Mouse (Mus musculus) myocyte (in vitro differentiated cells): ENCODE measurements around the gene Atp11a.

Experiments
- E2F4 ChIP-seq: IDR thresholded peaks from one replicate; pipeline ENCODE4 v1.6.1; 2011; ENCODE audit warnings: mild to moderate bottlenecking, control low read depth, moderate library complexity; ENCODE audit not compliant: insufficient read depth
- MYOD1 ChIP-seq, 3 experiments: IDR thresholded peaks; one replicate each; pipeline ENCODE4 v1.6.1; 2011; ENCODE audit warnings: control low read depth in 2 of 3, low read depth in 2 of 3, mild to moderate bottlenecking in 2 of 3, moderate library complexity in 1 of 3; ENCODE audit not compliant: insufficient read length in 2 of 3, control insufficient read depth in 1 of 3
- MYOG ChIP-seq, 3 experiments: IDR thresholded peaks; one replicate each; pipeline ENCODE4 v1.6.1; 2011; ENCODE audit warnings: control low read depth in 2 of 3, low read depth in 2 of 3, mild to moderate bottlenecking in 2 of 3; ENCODE audit not compliant: insufficient read length in 2 of 3, control insufficient read depth in 1 of 3, insufficient read depth in 1 of 3
- POLR2A ChIP-seq: IDR thresholded peaks from one replicate; pipeline ENCODE4 v1.6.1; 2011; ENCODE audit warnings: low read depth, mild to moderate bottlenecking, control low read depth, moderate library complexity; ENCODE audit not compliant: insufficient read length
- POLR2AphosphoS2 ChIP-seq: IDR thresholded peaks from one replicate; pipeline ENCODE4 v1.6.1; 2011; ENCODE audit warnings: low read depth, control low read depth; ENCODE audit not compliant: insufficient read length
- USF1 ChIP-seq: IDR thresholded peaks from one replicate; pipeline ENCODE4 v1.6.1; 2011; ENCODE audit warnings: low read depth, mild to moderate bottlenecking, control low read depth, moderate library complexity

- TF ChIP-seq POLR2AphosphoS2 (no peak), POLR2A (no peak), USF1 (no peak), MYOD1 (IDR thresholded peaks at IDR 0.05; ENCODE audit: control insufficient read depth in 1 of 3, insufficient read length in 2 of 3, low read depth in 2 of 3) (no peak), MYOG (IDR thresholded peaks at IDR 0.05; ENCODE audit: control insufficient read depth in 1 of 3, insufficient read depth in 1 of 3, insufficient read length in 2 of 3, low read depth in 2 of 3) (no peak), E2F4 (no peak)
These were observed 114.6 kb downstream of the Atp11a start for GRCm38 (mm10) chr8:12871461-12871860.
